8 mouse cellular contexts compared by ENCODE assay signal in genomic region chr8:119779013-119779737, GRCm38 (mm10). TPM values are rescaled to one million over a fixed set of nuclear protein-coding genes. Genes with fewer than 3 reads are reported as not detected.
DNase-seq lines count a peak whose midpoint lies in the region; ATAC-seq lines count a peak whose summit lies in the region.

No protein-coding gene starts in this region.

- WGBS in intestine, embryonic 16.5 days: 25% methylated on average over 14 of the region's 14 CpGs
- 24% methylated on average over 14 of the region's 14 CpGs for WGBS in midbrain, embryonic 12.5 days

- H3K27ac ChIP-seq in intestine, embryonic 16.5 days (ENCODE audit: low read length): peak overlapping the region; percentile 72; the same call in 1 of the 2 replicates
- H3K27ac ChIP-seq in midbrain, embryonic 12.5 days (replicated peaks): peak overlapping the region; percentile 54

- H3K4me2 ChIP-seq in intestine, embryonic 16.5 days (ENCODE audit: low read depth, low read length): 0 out of 2 replicates have a peak overlapping the region, but pooled peaks have one; percentile 49
- H3K4me2 ChIP-seq in midbrain, embryonic 12.5 days (replicated peaks): peak overlapping the region; percentile 88

- no peaks in the 10 kb centered on the region for H3K9me3 ChIP-seq in intestine, embryonic 16.5 days (ENCODE audit: control insufficient read depth, low read length)
- H3K9me3 ChIP-seq in midbrain, embryonic 12.5 days: no peaks in the 10 kb centered on the region

- peak; percentile 54 to 65 for DNase-seq in urinary bladder, adult 18-20 months (ENCODE audit: low spot score in 2 of 2)
- no peak for DNase-seq in urinary bladder, adult 2 months (ENCODE audit: low spot score)
- DNase-seq in embryo, embryonic 9.5 days (ENCODE audit: extremely low spot score): peak; percentile 82
- peak; percentile 58 to 82 for DNase-seq in gastrocnemius, postnatal 4 days (ENCODE audit: low spot score in 2 of 2)
- DNase-seq in left cerebral cortex, postnatal 4 days: peak; percentile 82
- DNase-seq in spleen, adult 12 weeks (ENCODE audit: low spot score): peak; percentile 65

- no peak for ATAC-seq in intestine, embryonic 16.5 days
- no peak for ATAC-seq in midbrain, embryonic 12.5 days (ENCODE audit: low FRiP score, low read depth)

- no peaks in the 10 kb centered on the region for H3K36me3 ChIP-seq in intestine, embryonic 16.5 days (ENCODE audit: control insufficient read depth, insufficient read depth, low read length)
- H3K36me3 ChIP-seq in midbrain, embryonic 12.5 days: no peaks in the 10 kb centered on the region

- no peaks in the 10 kb centered on the region for H3K27me3 ChIP-seq in intestine, embryonic 16.5 days (replicated peaks; ENCODE audit: control insufficient read depth, insufficient read depth, low read length)
- H3K27me3 ChIP-seq in midbrain, embryonic 12.5 days: 0 out of 2 replicates have a peak, but pooled peaks cover 9% of the 10 kb centered on the region

- H3K9ac ChIP-seq in intestine, embryonic 16.5 days (ENCODE audit: low read depth, low read length): no peak overlapping the region
- no peak overlapping the region for H3K9ac ChIP-seq in midbrain, embryonic 12.5 days (replicated peaks)

- intact Hi-C loops in left cerebral cortex, postnatal 4 days (cut with DNase I): loop anchor here (5.0 to 10.0 kb wide), 2 partner anchors 92 to 344 kb away; partner anchors contain the start of gene Osgin1

- H3K4me1 ChIP-seq in intestine, embryonic 16.5 days (ENCODE audit: control insufficient read depth, insufficient read depth, low read length): peaks cover 19% of the 10 kb centered on the region
- peaks cover 21% of the 10 kb centered on the region for H3K4me1 ChIP-seq in midbrain, embryonic 12.5 days

- no peak overlapping the region for H3K4me3 ChIP-seq in intestine, embryonic 16.5 days (ENCODE audit: low read length)
- H3K4me3 ChIP-seq in midbrain, embryonic 12.5 days: no peak overlapping the region

RNA-seq across cellular contexts. Expression of gene Tldc1, which starts 1.0 kb away (rescaled TPM):
- 16.0 and 16.4 TPM in 2 replicates for polyA plus RNA-seq in urinary bladder, adult 2 months (2012; rRNA removed)
- total RNA-seq in gastrocnemius, postnatal 4 days (2021): 1 to 10 TPM; 6.4 to 7.8 TPM
- polyA plus RNA-seq in intestine, embryonic 16.5 days (2015; fragmentation: Nextera tagmentation; extraction: Ambion mirVana): 17.8 and 18.1 TPM in 2 replicates
- total RNA-seq in left cerebral cortex, postnatal 4 days (2021): 10 to 100 TPM; 15.0 to 16.7 TPM
- 10.3 and 13.3 TPM in 2 replicates for polyA plus RNA-seq in midbrain, embryonic 12.5 days (2016; fragmentation: Nextera tagmentation; extraction: Ambion mirVana)
